Mouse (Mus musculus) intestine, embryonic 14.5 days (tissue): ENCODE results near the gene Pdzk1. TPM values are rescaled to one million over a fixed set of nuclear protein-coding genes. Genes with fewer than 3 reads are reported as not detected.

Experiments
- ATAC-seq: fragments of 200-750 bp; cut with Nextera tagmentation; replicated peaks from 2 replicates; pipeline ENCODE4 v1.8.0; 2017; ENCODE audit warnings: low read depth, moderate number of reproducible peaks, moderate TSS enrichment, moderate library complexity; ENCODE audit not compliant: low FRiP score, low TSS enrichment
- DNase-seq: peaks from one replicate; pipeline ENCODE4 v3.0.0-alpha.2; 2018; ENCODE audit warnings: low spot score
- H3K27ac ChIP-seq: fragments of 300-500 bp; sonication (generic); 2 replicates; pipeline ENCODE4 v1.5.1; 2014; ENCODE audit warnings: low read depth, mild to moderate bottlenecking, control low read depth
- H3K27me3 ChIP-seq: fragments of 300-500 bp; sonication (generic); replicated peaks from 2 replicates; pipeline ENCODE4 v1.6.1; 2014; ENCODE audit warnings: low read length, control low read depth; ENCODE audit not compliant: control insufficient read depth, insufficient read depth
- H3K36me3 ChIP-seq: fragments of 300-500 bp; sonication (generic); 2 replicates; pipeline ENCODE4 v1.6.1; 2014; ENCODE audit warnings: low read length, control low read depth; ENCODE audit not compliant: control insufficient read depth, insufficient read depth
- H3K4me1 ChIP-seq: fragments of 300-500 bp; sonication (generic); replicated peaks from 2 replicates; pipeline ENCODE4 v1.6.1; 2014; ENCODE audit warnings: low read length, control low read depth, mixed read lengths; ENCODE audit not compliant: control insufficient read depth, insufficient read depth
- H3K4me2 ChIP-seq: fragments of 300-500 bp; sonication (generic); 2 replicates; pipeline ENCODE4 v1.6.1; 2014; ENCODE audit warnings: low read length
- H3K4me3 ChIP-seq: fragments of 300-500 bp; sonication (generic); 2 replicates; pipeline ENCODE4 v1.5.1; 2014; ENCODE audit warnings: low read depth, low read length, control low read depth, mixed read lengths
- H3K9ac ChIP-seq: fragments of 300-500 bp; sonication (generic); 2 replicates; pipeline ENCODE4 v1.6.1; 2014; ENCODE audit warnings: mild to moderate bottlenecking, low read length
- H3K9me3 ChIP-seq: fragments of 300-500 bp; sonication (generic); 2 replicates; pipeline ENCODE4 v1.6.1; 2016; ENCODE audit warnings: low read length, control low read depth; ENCODE audit not compliant: control insufficient read depth
- WGBS: fragments of 180-500 bp; shearing (Covaris S2); extraction: QIAGEN DNeasy Blood & Tissue Kit; methylation state at CpG from one replicate; pipeline ENCODE4 v1.1.7; 2014; 5-methylcytosine and 5-hydroxymethylcytosine counted together
- polyA plus RNA-seq: library from polyadenylated mRNA; unstranded; fragments of >200 nt; fragmentation: Nextera tagmentation; extraction: Ambion mirVana; gene quantifications from 2 replicates; pipeline ENCODE4 v1.2.1, GENCODE M21; 2014

Pdzk1 gene
- 1.1 and 1.3 TPM in 2 replicates for polyA plus RNA-seq

DNA sequence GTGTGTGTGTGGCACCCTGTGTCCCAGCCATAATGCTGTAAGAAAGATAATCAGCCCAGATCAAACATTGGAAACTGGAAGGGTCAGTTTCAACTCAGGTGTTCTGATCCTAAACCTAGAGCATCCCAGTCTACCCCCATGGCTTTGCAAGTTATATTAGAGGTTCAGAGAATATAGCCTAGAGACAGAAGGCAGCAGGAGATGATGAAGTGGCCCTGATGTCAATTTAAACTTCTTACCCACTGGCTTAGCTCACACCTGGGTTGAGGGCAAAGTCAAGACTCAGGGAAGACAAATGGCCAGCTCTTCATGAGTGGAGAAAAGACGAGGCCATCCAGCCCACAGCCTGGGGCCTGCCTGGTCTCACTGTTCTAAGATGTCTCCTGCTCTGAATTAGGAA, at the start of gene Pdzk1, which contains the start of gene Cd160:
Gene Pdzk1, plus strand, starts transcription at position 301 of the 400 bp plus-strand sequence.
Gene Cd160, minus strand, starts transcription at position 368 of the 400 bp plus-strand sequence.
- Histone ChIP-seq H3K4me2 (0 out of 2 replicates have a peak within 1 kb of the TSS, but pooled peaks have one; percentile 11), H3K27me3 (no peaks in the 10 kb centered on the region), H3K9me3 (no peaks in the 10 kb centered on the region), H3K27ac (no peak within 1 kb of the TSS), H3K9ac (no peak within 1 kb of the TSS), H3K4me1 (no peaks in the 10 kb centered on the region; the same call in 1 of the 2 replicates), H3K36me3 (no peaks in the 10 kb centered on the region), H3K4me3 (no peak within 1 kb of the TSS)
- 67% methylated on average over 1 of the region's 1 CpGs for WGBS
- DNase-seq (no peak), ATAC-seq (no peak)

GRCm38 (mm10) chr3:96782236-96782635, 46.8 kb upstream of the Pdzk1 start:
- Histone ChIP-seq H3K36me3 (peaks cover 28% of the 10 kb centered on the region), H3K27me3 (no peaks in the 10 kb centered on the region), H3K9ac (no peak overlapping the region), H3K4me3 (no peak overlapping the region), H3K4me1 (no peaks in the 10 kb centered on the region), H3K4me2 (no peak overlapping the region), H3K27ac (no peak overlapping the region), H3K9me3 (no peaks in the 10 kb centered on the region)
- ATAC-seq (no peak), DNase-seq (no peak)
- 56% methylated on average over 8 of the region's 8 CpGs for WGBS

GRCm38 (mm10) chr3:96787784-96788183, 41.3 kb upstream of the Pdzk1 start:
- Histone ChIP-seq H3K36me3 (peaks cover 48% of the 10 kb centered on the region), H3K27ac (no peak overlapping the region), H3K9ac (no peak overlapping the region), H3K4me3 (no peak overlapping the region), H3K9me3 (no peaks in the 10 kb centered on the region), H3K4me2 (no peak overlapping the region), H3K27me3 (no peaks in the 10 kb centered on the region), H3K4me1 (no peaks in the 10 kb centered on the region)
- ATAC-seq (no peak), DNase-seq (no peak)
- WGBS, result 100% methylated on average over 1 of the region's 1 CpGs

DNA sequence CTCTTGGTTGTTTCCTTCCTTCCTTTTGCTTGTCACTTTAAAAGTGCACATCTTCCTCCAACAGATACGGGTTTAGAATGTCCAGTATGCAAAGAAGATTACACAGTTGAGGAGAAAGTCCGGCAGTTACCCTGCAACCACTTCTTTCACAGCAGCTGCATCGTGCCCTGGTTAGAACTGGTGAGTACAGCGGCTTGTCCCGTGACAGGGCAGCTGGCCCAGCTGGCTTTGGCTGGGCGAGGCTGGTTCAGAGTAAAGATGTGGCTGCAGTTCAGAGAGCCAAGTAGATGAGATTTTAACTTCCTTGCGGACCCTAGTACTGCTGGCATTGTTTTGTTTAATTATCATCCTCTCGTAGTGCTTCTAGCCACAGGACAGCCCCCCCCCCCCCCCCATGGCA, 40.6 kb upstream of the Pdzk1 start:
- Histone ChIP-seq H3K4me1 (no peaks in the 10 kb centered on the region), H3K27ac (no peak overlapping the region), H3K36me3 (peaks cover 48% of the 10 kb centered on the region), H3K4me2 (no peak overlapping the region), H3K4me3 (no peak overlapping the region), H3K9ac (no peak overlapping the region), H3K9me3 (no peaks in the 10 kb centered on the region), H3K27me3 (no peaks in the 10 kb centered on the region)
- 86% methylated on average over 8 of the region's 8 CpGs for WGBS
- DNase-seq (no peak), ATAC-seq (no peak)

DNA sequence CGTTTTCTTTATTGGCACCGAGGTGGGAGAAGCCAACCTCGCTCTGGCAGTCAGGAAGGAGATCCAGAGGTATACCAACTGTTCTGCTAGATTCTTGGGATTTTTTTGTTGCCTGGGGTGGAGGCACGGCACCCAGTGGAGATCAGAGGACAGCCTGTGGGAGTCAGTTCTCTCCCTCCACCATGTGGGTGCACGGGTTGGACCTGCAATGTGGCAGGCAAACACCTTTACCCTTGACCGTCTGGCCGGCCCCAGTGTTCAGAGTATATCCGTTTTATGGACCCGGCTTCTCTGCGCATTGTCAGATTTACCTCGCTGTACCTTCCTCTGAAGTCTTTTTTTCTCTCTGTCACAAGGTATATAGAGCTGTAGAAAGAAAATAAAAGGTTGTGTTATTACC, 28.8 kb upstream of the Pdzk1 start:
- H3K4me3 ChIP-seq, result no peak overlapping the region
- 60% methylated on average over 11 of the region's 11 CpGs for WGBS
- ATAC-seq (no peak), DNase-seq (no peak)
- H3K9ac ChIP-seq, result no peak overlapping the region
- H3K27me3 ChIP-seq, result no peaks in the 10 kb centered on the region
- no peaks in the 10 kb centered on the region for H3K9me3 ChIP-seq
- H3K36me3 ChIP-seq, result no peaks in the 10 kb centered on the region; the same call in 1 of the 2 replicates
- no peaks in the 10 kb centered on the region for H3K4me1 ChIP-seq
- no peak overlapping the region for H3K27ac ChIP-seq
- no peak overlapping the region for H3K4me2 ChIP-seq

DNA sequence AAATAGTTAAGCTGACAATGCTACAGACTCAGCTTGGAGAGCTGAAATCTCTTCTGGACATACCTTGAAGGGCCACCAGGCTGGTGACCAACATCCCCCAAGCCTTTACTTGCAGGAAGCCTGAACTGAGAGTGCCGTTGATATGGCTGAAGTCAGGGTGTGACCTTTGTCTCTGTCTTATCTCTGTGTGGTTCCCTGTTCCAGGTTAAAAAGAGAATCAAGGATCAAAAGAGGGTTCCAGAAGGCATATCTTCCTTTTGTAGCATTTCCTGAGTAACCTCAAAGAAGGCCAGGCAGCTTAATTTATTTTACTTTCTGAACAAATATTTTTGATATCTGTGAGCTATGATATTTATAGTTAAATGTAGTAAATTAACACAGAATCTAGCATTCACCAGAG, 26.9 kb upstream of the Pdzk1 start:
- DNase-seq (no peak), ATAC-seq (no peak)
- H3K4me2 ChIP-seq, result no peak overlapping the region
- no peaks in the 10 kb centered on the region for H3K4me1 ChIP-seq
- no peaks in the 10 kb centered on the region for H3K27me3 ChIP-seq
- H3K4me3 ChIP-seq, result no peak overlapping the region
- H3K9ac ChIP-seq, result no peak overlapping the region
- WGBS, result 48% methylated on average over 1 of the region's 1 CpGs
- H3K27ac ChIP-seq, result no peak overlapping the region
- no peaks in the 10 kb centered on the region for H3K36me3 ChIP-seq
- no peaks in the 10 kb centered on the region for H3K9me3 ChIP-seq

DNA sequence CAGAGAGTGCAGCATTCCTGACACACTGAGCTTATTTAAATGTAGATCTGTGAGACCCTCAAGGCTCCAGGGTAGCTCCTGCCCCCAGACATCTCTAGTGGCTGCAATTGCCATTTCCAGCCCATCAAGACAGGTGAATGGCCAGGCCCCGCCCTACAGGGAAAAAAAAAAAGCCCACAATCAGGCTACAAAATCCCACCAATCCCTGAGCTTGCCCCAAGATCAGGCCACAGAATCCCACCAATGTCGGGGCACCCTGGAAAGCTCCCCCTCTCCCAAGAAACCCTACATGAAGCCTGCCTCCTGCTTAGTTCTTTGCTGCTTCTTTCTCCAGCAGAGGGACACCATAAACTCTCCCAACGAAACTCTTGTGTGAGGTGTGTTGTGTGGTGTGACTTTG, 20.9 kb upstream of the Pdzk1 start:
- Histone ChIP-seq H3K4me1 (peaks cover 5% of the 10 kb centered on the region; the same call in 1 of the 2 replicates), H3K9me3 (no peaks in the 10 kb centered on the region), H3K9ac (no peak overlapping the region), H3K4me2 (no peak overlapping the region), H3K4me3 (no peak overlapping the region), H3K36me3 (no peaks in the 10 kb centered on the region), H3K27ac (no peak overlapping the region), H3K27me3 (no peaks in the 10 kb centered on the region)
- 73% methylated on average over 3 of the region's 3 CpGs for WGBS
- ATAC-seq (no peak), DNase-seq (no peak)

- 69% methylated on average over 3 of the region's 3 CpGs for WGBS
- no peak for ATAC-seq
- H3K9me3 ChIP-seq, result no peaks in the 10 kb centered on the region
Measured at GRCm38 (mm10) chr3:96808651-96809050, 20.4 kb upstream of the Pdzk1 start.

GRCm38 (mm10) chr3:96811232-96811631, 17.9 kb upstream of the Pdzk1 start:
- no peaks in the 10 kb centered on the region for H3K9me3 ChIP-seq
- no peaks in the 10 kb centered on the region for H3K36me3 ChIP-seq
- H3K27me3 ChIP-seq, result no peaks in the 10 kb centered on the region
- no peak for ATAC-seq
- DNase-seq, result no peak
- no peak overlapping the region for H3K9ac ChIP-seq
- 88% methylated on average over 3 of the region's 3 CpGs for WGBS
- H3K4me3 ChIP-seq, result no peak overlapping the region
- no peak overlapping the region for H3K27ac ChIP-seq
- no peak overlapping the region for H3K4me2 ChIP-seq
- H3K4me1 ChIP-seq, result peaks cover 13% of the 10 kb centered on the region; the same call in 1 of the 2 replicates

More at GRCm38 (mm10) chr3:96808651-96809050, 20.4 kb upstream of the Pdzk1 start:
- no peak overlapping the region for H3K9ac ChIP-seq
- H3K4me1 ChIP-seq, result peaks cover 10% of the 10 kb centered on the region; the same call in 1 of the 2 replicates
- no peaks in the 10 kb centered on the region for H3K27me3 ChIP-seq
- H3K4me2 ChIP-seq, result no peak overlapping the region
- no peaks in the 10 kb centered on the region for H3K36me3 ChIP-seq
- no peak for DNase-seq
- no peak overlapping the region for H3K4me3 ChIP-seq
- H3K27ac ChIP-seq, result no peak overlapping the region
